Comparison of ENCODE assay signal across 7 mouse cellular contexts in genomic region chr8:84192555-84192954, GRCm38 (mm10). TPM values are rescaled to one million over a fixed set of nuclear protein-coding genes. Genes with fewer than 3 reads are reported as not detected.
DNase-seq lines count a peak whose midpoint lies in the region; ATAC-seq and TF ChIP-seq lines count a peak whose summit lies in the region.

No protein-coding gene starts in this region.

- H3K9me3 ChIP-seq in G1E (replicated peaks): no peaks in the 10 kb centered on the region
- H3K9me3 ChIP-seq in forebrain, embryonic 16.5 days (ENCODE audit: control insufficient read depth, low read length): no peaks in the 10 kb centered on the region

- peak overlapping the region; percentile 42 for H3K4me2 ChIP-seq in forebrain, embryonic 16.5 days (ENCODE audit: low read length)

- WGBS in forebrain, embryonic 16.5 days: 3% methylated on average over 33 of the region's 33 CpGs

- no peak for TF ChIP-seq CTCF in G1E (IDR thresholded peaks at IDR 0.05; ENCODE audit: low read depth, low read length)

- H3K27ac ChIP-seq in forebrain, embryonic 16.5 days (ENCODE audit: low read length): no peak overlapping the region

- peaks cover 37% of the 10 kb centered on the region for H3K4me1 ChIP-seq in G1E (ENCODE audit: insufficient read depth, low read depth, low read length)
- H3K4me1 ChIP-seq in forebrain, embryonic 16.5 days (replicated peaks; ENCODE audit: control insufficient read depth, insufficient read depth, low read length): peaks cover 17% of the 10 kb centered on the region

- intact Hi-C loops in left cerebral cortex, postnatal 4 days (cut with DNase I): no loop called here

- ATAC-seq in G1E (ENCODE audit: extremely low read depth, insufficient number of reproducible peaks, low FRiP score, poor library complexity, severe bottlenecking): no peak
- peak; percentile 23; the same call in 1 of the 2 replicates for ATAC-seq in forebrain, embryonic 16.5 days
- peak; percentile 36; the same call in 1 of the 2 replicates for ATAC-seq in megakaryocyte-erythroid progenitor cell, adult 5-6 weeks (replicated peaks; ENCODE audit: low FRiP score, low TSS enrichment, poor library complexity, severe bottlenecking)

- peaks cover 4% of the 10 kb centered on the region; the same call in 1 of the 2 replicates for H3K27me3 ChIP-seq in G1E (ENCODE audit: insufficient read depth, low read length)
- no peaks in the 10 kb centered on the region for H3K27me3 ChIP-seq in forebrain, embryonic 16.5 days (replicated peaks; ENCODE audit: control insufficient read depth, insufficient read depth, low read length)

- H3K4me3 ChIP-seq in G1E (ENCODE audit: low read depth, low read length): peak overlapping the region; percentile 70
- H3K4me3 ChIP-seq in forebrain, embryonic 16.5 days (replicated peaks; ENCODE audit: low read length): peak overlapping the region; percentile 8; the same call in 1 of the 2 replicates

- peak; percentile 70 for DNase-seq in G1E (ENCODE audit: low spot score)
- DNase-seq in adrenal gland, postnatal 36 days: peak; percentile 90 to 93
- peak; percentile 93 for DNase-seq in heart, postnatal 4 days
- DNase-seq in left cerebral cortex, postnatal 4 days: peak; percentile 72
- DNase-seq in right cerebral cortex, postnatal 25 days: peak; percentile 67

- no peak overlapping the region for H3K9ac ChIP-seq in forebrain, embryonic 16.5 days (replicated peaks; ENCODE audit: low read depth, low read length)

- no peaks in the 10 kb centered on the region for H3K36me3 ChIP-seq in G1E (replicated peaks)
- H3K36me3 ChIP-seq in forebrain, embryonic 16.5 days (ENCODE audit: control insufficient read depth, insufficient read depth): no peaks in the 10 kb centered on the region

RNA-seq across cellular contexts. Expression of gene Nanos3, which starts 7.5 kb away (rescaled TPM):
- total RNA-seq in G1E (2014; fragmentation: Nextera tagmentation): not detected in 2 replicates
- total RNA-seq in G1E (2017): not detected in 2 replicates
- 0.19 TPM in 1 of 2 replicates, not detected in the other for polyA plus RNA-seq in G1E (2012)
- 1 to 10 TPM in 1 of 2 experiments, not detected in 1; 2.3 TPM for total RNA-seq in adrenal gland, postnatal 36 days (2021)
- 3.2 and 4.7 TPM in 2 replicates for polyA plus RNA-seq in forebrain, embryonic 16.5 days (2015; fragmentation: Nextera tagmentation; extraction: Ambion mirVana)
- 1 to 10 TPM; 3.6 to 4.3 TPM for total RNA-seq in heart, postnatal 4 days (2021)
- total RNA-seq in left cerebral cortex, postnatal 4 days (2021): 10 to 100 TPM in 1 of 2 experiments, 1 to 10 TPM in 1; 8.1 to 11.4 TPM
- 2.9 and 5.0 TPM in 2 replicates for total RNA-seq in megakaryocyte-erythroid progenitor cell, adult 5-6 weeks (2014; fragmentation: Nextera tagmentation)
- not detected in 2 replicates for total RNA-seq in megakaryocyte-erythroid progenitor cell, adult 5-6 weeks (2017)

RNA-seq across cellular contexts. Expression of gene Zswim4, which starts 44.3 kb away (rescaled TPM):
- 8.5 and 9.7 TPM in 2 replicates for total RNA-seq in G1E (2014; fragmentation: Nextera tagmentation)
- total RNA-seq in G1E (2017): 5.7 and 7.3 TPM in 2 replicates
- 14.6 and 19.0 TPM in 2 replicates for polyA plus RNA-seq in G1E (2012)
- 10 to 100 TPM; 40.1 to 47.6 TPM for total RNA-seq in adrenal gland, postnatal 36 days (2021)
- polyA plus RNA-seq in forebrain, embryonic 16.5 days (2015; fragmentation: Nextera tagmentation; extraction: Ambion mirVana): 40.1 and 41.8 TPM in 2 replicates
- 10 to 100 TPM; 12.8 to 13.8 TPM for total RNA-seq in heart, postnatal 4 days (2021)
- 10 to 100 TPM; 22.9 to 23.3 TPM for total RNA-seq in left cerebral cortex, postnatal 4 days (2021)
- 2.8 and 4.8 TPM in 2 replicates for total RNA-seq in megakaryocyte-erythroid progenitor cell, adult 5-6 weeks (2014; fragmentation: Nextera tagmentation)
- 3.3 and 3.7 TPM in 2 replicates for total RNA-seq in megakaryocyte-erythroid progenitor cell, adult 5-6 weeks (2017)

RNA-seq across cellular contexts. Expression of gene 4930432K21Rik, which starts 44.7 kb away (rescaled TPM):
- total RNA-seq in G1E (2014; fragmentation: Nextera tagmentation) (0.34 TPM in 1 of 2 replicates, not detected in the other), G1E (2017) (0.55 and 0.58 TPM in 2 replicates)
- polyA plus RNA-seq in G1E (2012): 0.08 and 0.11 TPM in 2 replicates
- under 1 TPM; 0.46 to 0.76 TPM for total RNA-seq in adrenal gland, postnatal 36 days (2021)
- 2.6 and 3.5 TPM in 2 replicates for polyA plus RNA-seq in forebrain, embryonic 16.5 days (2015; fragmentation: Nextera tagmentation; extraction: Ambion mirVana)
- under 1 TPM; 0.38 to 0.60 TPM for total RNA-seq in heart, postnatal 4 days (2021)
- 1 to 10 TPM; 1.7 to 2.1 TPM for total RNA-seq in left cerebral cortex, postnatal 4 days (2021)
- 0.49 and 0.50 TPM in 2 replicates for total RNA-seq in megakaryocyte-erythroid progenitor cell, adult 5-6 weeks (2014; fragmentation: Nextera tagmentation)
- 1.1 and 1.7 TPM in 2 replicates for total RNA-seq in megakaryocyte-erythroid progenitor cell, adult 5-6 weeks (2017)

RNA-seq across cellular contexts. Expression of gene Cc2d1a, which starts 44.8 kb away (rescaled TPM):
- total RNA-seq in G1E (2014; fragmentation: Nextera tagmentation) (7.9 and 9.6 TPM in 2 replicates), G1E (2017) (4.8 and 5.1 TPM in 2 replicates)
- 21.3 and 25.5 TPM in 2 replicates for polyA plus RNA-seq in G1E (2012)
- 10 to 100 TPM; 22.6 to 33.9 TPM for total RNA-seq in adrenal gland, postnatal 36 days (2021)
- 35.4 and 43.8 TPM in 2 replicates for polyA plus RNA-seq in forebrain, embryonic 16.5 days (2015; fragmentation: Nextera tagmentation; extraction: Ambion mirVana)
- total RNA-seq in heart, postnatal 4 days (2021): 10 to 100 TPM; 12.6 to 15.6 TPM
- total RNA-seq in left cerebral cortex, postnatal 4 days (2021): 10 to 100 TPM; 74.9 to 80.8 TPM
- 8.6 and 10.7 TPM in 2 replicates for total RNA-seq in megakaryocyte-erythroid progenitor cell, adult 5-6 weeks (2014; fragmentation: Nextera tagmentation)
- 3.2 and 6.9 TPM in 2 replicates for total RNA-seq in megakaryocyte-erythroid progenitor cell, adult 5-6 weeks (2017)

RNA-seq across cellular contexts. Expression of gene D8Ertd738e, which starts 57.0 kb away (rescaled TPM):
- total RNA-seq in G1E (2014; fragmentation: Nextera tagmentation) (106 and 132 TPM in 2 replicates), G1E (2017) (197 and 232 TPM in 2 replicates)
- polyA plus RNA-seq in G1E (2012): 257 and 291 TPM in 2 replicates
- total RNA-seq in adrenal gland, postnatal 36 days (2021): 100 to 1,000 TPM; 267 to 283 TPM
- 214 and 231 TPM in 2 replicates for polyA plus RNA-seq in forebrain, embryonic 16.5 days (2015; fragmentation: Nextera tagmentation; extraction: Ambion mirVana)
- 100 to 1,000 TPM; 218 to 233 TPM for total RNA-seq in heart, postnatal 4 days (2021)
- total RNA-seq in left cerebral cortex, postnatal 4 days (2021): 100 to 1,000 TPM; 105 to 120 TPM
- total RNA-seq in megakaryocyte-erythroid progenitor cell, adult 5-6 weeks (2014; fragmentation: Nextera tagmentation): 122 and 195 TPM in 2 replicates
- 63.7 and 94.8 TPM in 2 replicates for total RNA-seq in megakaryocyte-erythroid progenitor cell, adult 5-6 weeks (2017)
